ENCODE assay signal across 33 mouse cellular contexts in the genomic region with DNA sequence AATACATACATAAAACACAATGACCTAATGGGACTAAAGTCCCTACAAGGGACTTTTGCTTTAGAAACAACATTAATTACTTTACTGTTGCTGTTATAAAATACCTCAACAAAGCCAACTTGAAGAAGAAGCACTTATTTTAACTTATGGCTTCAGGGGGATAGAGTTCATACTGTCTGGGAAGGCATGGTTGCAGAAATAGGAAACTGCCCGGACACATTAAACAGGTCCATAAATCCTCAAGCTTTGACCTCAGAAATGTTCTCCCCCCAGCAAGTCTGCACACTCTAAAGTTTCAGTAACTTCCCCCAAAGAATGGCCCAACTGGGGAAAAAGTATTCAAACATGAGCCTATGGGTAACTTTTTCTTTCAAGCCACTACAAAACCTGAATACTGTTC.
"Had no signal": no experiment of that assay in that cellular context is flagged by ENCODE, and none has a peak within 500 bp of the region (broad histone marks: within the 10 kb centered on the region; RNA-seq: fewer than 3 reads in every experiment).

No protein-coding gene starts in this region.

- H3K27me3 ChIP-seq: limb, embryonic 12.5 days; limb, embryonic 13.5 days; limb, embryonic 15.5 days; liver, embryonic 12.5 days; liver, embryonic 13.5 days; liver, embryonic 15.5 days; lung, embryonic 15.5 days; megakaryocyte, embryonic 14.5 days; midbrain, embryonic 12.5 days; midbrain, embryonic 13.5 days; midbrain, embryonic 15.5 days; neural tube, embryonic 12.5 days; neural tube, embryonic 13.5 days had no signal

- H3K9me3 ChIP-seq: limb, embryonic 10.5 days; limb, embryonic 12.5 days; limb, embryonic 15.5 days; liver, embryonic 13.5 days; liver, embryonic 15.5 days; lung, embryonic 15.5 days; midbrain, embryonic 10.5 days; midbrain, embryonic 13.5 days; midbrain, embryonic 15.5 days; neural tube, embryonic 12.5 days; neural tube, embryonic 13.5 days had no signal

- H3K9ac ChIP-seq: limb, embryonic 12.5 days; limb, embryonic 13.5 days; limb, embryonic 15.5 days; liver, embryonic 12.5 days; liver, embryonic 13.5 days; liver, embryonic 14.5 days; liver, embryonic 15.5 days; liver, postnatal 0 days; lung, embryonic 14.5 days; lung, embryonic 15.5 days; midbrain, embryonic 12.5 days; midbrain, embryonic 13.5 days; midbrain, embryonic 15.5 days; neural tube, embryonic 12.5 days; neural tube, embryonic 13.5 days had no signal

- ATAC-seq: liver, embryonic 12.5 days; liver, postnatal 0 days; lung, postnatal 0 days; midbrain, embryonic 13.5 days; midbrain, embryonic 15.5 days; midbrain, embryonic 16.5 days had no signal

- H3K36me3 ChIP-seq: limb, embryonic 10.5 days; limb, embryonic 12.5 days; limb, embryonic 13.5 days; limb, embryonic 15.5 days; liver, embryonic 12.5 days; liver, embryonic 13.5 days; liver, embryonic 15.5 days; lung, embryonic 15.5 days; midbrain, embryonic 10.5 days; midbrain, embryonic 12.5 days; midbrain, embryonic 13.5 days; midbrain, embryonic 15.5 days; neural tube, embryonic 12.5 days; neural tube, embryonic 13.5 days had no signal

- H3K4me3 ChIP-seq: limb, embryonic 10.5 days; limb, embryonic 12.5 days; limb, embryonic 13.5 days; limb, embryonic 15.5 days; liver, embryonic 12.5 days; liver, embryonic 13.5 days; liver, embryonic 15.5 days; lung, embryonic 15.5 days; megakaryocyte, embryonic 14.5 days; midbrain, embryonic 10.5 days; midbrain, embryonic 12.5 days; midbrain, embryonic 13.5 days; midbrain, embryonic 15.5 days; myocyte; neural tube, embryonic 12.5 days; neural tube, embryonic 13.5 days had no signal

- DNase-seq: left cerebral cortex, postnatal 4 days; liver; liver, embryonic 13.5 days; liver, postnatal 0 days; lung, adult 18-20 months; lung, adult 2 months; lung, embryonic 14.5 days; lung, postnatal 10 days; lung, postnatal 14 days; lung, postnatal 36 days; lung, postnatal 4 days; midbrain, embryonic 14.5 days had no signal

- H3K4me2 ChIP-seq: limb, embryonic 12.5 days; limb, embryonic 13.5 days; limb, embryonic 15.5 days; liver, embryonic 11.5 days; liver, embryonic 12.5 days; liver, embryonic 13.5 days; liver, embryonic 15.5 days; lung, embryonic 14.5 days; lung, embryonic 15.5 days; midbrain, embryonic 11.5 days; midbrain, embryonic 12.5 days; midbrain, embryonic 13.5 days; midbrain, embryonic 15.5 days; neural tube, embryonic 12.5 days; neural tube, embryonic 13.5 days had no signal

- H3K27ac ChIP-seq: limb, embryonic 10.5 days; limb, embryonic 12.5 days; limb, embryonic 13.5 days; limb, embryonic 15.5 days; liver, embryonic 12.5 days; liver, embryonic 13.5 days; liver, embryonic 14.5 days; liver, embryonic 15.5 days; lung, embryonic 15.5 days; macrophage; midbrain, embryonic 10.5 days; midbrain, embryonic 12.5 days; midbrain, embryonic 13.5 days; midbrain, embryonic 15.5 days; neural tube, embryonic 12.5 days; neural tube, embryonic 13.5 days had no signal

- H3K4me1 ChIP-seq: limb, embryonic 10.5 days; limb, embryonic 12.5 days; limb, embryonic 13.5 days; limb, embryonic 15.5 days; liver, embryonic 12.5 days; liver, embryonic 13.5 days; liver, embryonic 15.5 days; lung, embryonic 15.5 days; megakaryocyte, embryonic 14.5 days; midbrain, embryonic 10.5 days; midbrain, embryonic 12.5 days; midbrain, embryonic 13.5 days; midbrain, embryonic 15.5 days; neural tube, embryonic 12.5 days; neural tube, embryonic 13.5 days had no signal
